Mouse (Mus musculus) kidney, adult 2 months (tissue): Measurements from ENCODE around the gene 5730522E02Rik. TPM values are rescaled to one million over a fixed set of nuclear protein-coding genes. Genes with fewer than 3 reads are reported as not detected.

Source experiments
- DNase-seq: peaks from one replicate; pipeline ENCODE4 v3.0.0; 2021
- H3K27ac ChIP-seq: fragments of 200-500 bp; 2 replicates; pipeline ENCODE4 v1.5.1; 2012; ENCODE audit warnings: low read depth, low read length, control low read depth, inconsistent platforms; ENCODE audit not compliant: insufficient read depth
- H3K27me3 ChIP-seq: fragments of 200-500 bp; replicated peaks from 2 replicates; pipeline ENCODE4 v1.6.1; 2012; ENCODE audit warnings: mild to moderate bottlenecking, moderate library complexity, low read length, inconsistent platforms; ENCODE audit not compliant: control insufficient read depth, insufficient read depth
- H3K36me3 ChIP-seq: fragments of 200-500 bp; 2 replicates; pipeline ENCODE4 v1.6.1; 2012; ENCODE audit warnings: mild to moderate bottlenecking, moderate library complexity, low read length, inconsistent platforms; ENCODE audit not compliant: control insufficient read depth, insufficient read depth
- H3K4me1 ChIP-seq: fragments of 200-500 bp; 2 replicates; pipeline ENCODE4 v1.6.1; 2011; ENCODE audit warnings: low read length; ENCODE audit not compliant: control insufficient read depth, insufficient read depth
- H3K4me3 ChIP-seq: fragments of 200-500 bp; 2 replicates; pipeline ENCODE4 v1.5.1; 2011; ENCODE audit warnings: mild to moderate bottlenecking, low read depth, low read length, control low read depth; ENCODE audit not compliant: insufficient read depth
- CTCF ChIP-seq: fragments of 200-500 bp; conservative IDR thresholded peaks from 2 replicates; pipeline ENCODE4 v1.5.1; 2011; ENCODE audit warnings: low read depth, mild to moderate bottlenecking, control low read depth, low read length, moderate library complexity, mixed read lengths; ENCODE audit not compliant: insufficient read depth, insufficient read length
- POLR2A ChIP-seq: fragments of 200-500 bp; IDR thresholded peaks from one replicate; pipeline ENCODE4 v1.6.1; 2011; ENCODE audit warnings: low read depth, low read length, control low read depth
- WGBS: fragments of 180-500 bp; shearing (Covaris S2); methylation state at CpG from one replicate; pipeline ENCODE4 v1.1.7; 2018; 5-methylcytosine and 5-hydroxymethylcytosine counted together
- polyA plus RNA-seq: library from polyadenylated mRNA; depleted of rRNA; stranded (reverse); fragments of >200 nt; gene quantifications from 2 replicates; pipeline ENCODE4 v1.2.3, GENCODE M21; 2012

5730522E02Rik gene
- polyA plus RNA-seq, 1 experiment: 0.06 TPM

- WGBS: 77% methylated on average over 4 of the region's 4 CpGs
- no peaks in the 10 kb centered on the region for H3K36me3 ChIP-seq
Measured at GRCm38 (mm10) chr11:25940716-25941294, 269.8 kb downstream of the 5730522E02Rik start.

GRCm38 (mm10) chr11:25926267-25926666 is 284.3 kb downstream of the 5730522E02Rik start:
- no peak for DNase-seq
- TF ChIP-seq CTCF: no peak
- no peak for TF ChIP-seq POLR2A
- Histone ChIP-seq H3K36me3 (no peaks in the 10 kb centered on the region), H3K27ac (no peak overlapping the region), H3K27me3 (no peaks in the 10 kb centered on the region), H3K4me3 (no peak overlapping the region), H3K4me1 (no peaks in the 10 kb centered on the region)
- WGBS: 85% methylated on average over 2 of the region's 2 CpGs

More at GRCm38 (mm10) chr11:25940716-25941294, 269.8 kb downstream of the 5730522E02Rik start:
- no peak for DNase-seq
- Histone ChIP-seq H3K4me3 (no peak overlapping the region), H3K27me3 (no peaks in the 10 kb centered on the region), H3K4me1 (no peaks in the 10 kb centered on the region), H3K27ac (no peak overlapping the region)
- no peak for TF ChIP-seq CTCF
- no peak for TF ChIP-seq POLR2A

- Histone ChIP-seq H3K27me3 (no peaks in the 10 kb centered on the region), H3K27ac (no peak overlapping the region), H3K36me3 (no peaks in the 10 kb centered on the region), H3K4me1 (no peaks in the 10 kb centered on the region), H3K4me3 (no peak overlapping the region)
- TF ChIP-seq POLR2A: no peak
- TF ChIP-seq CTCF: no peak
- WGBS: 49% methylated on average over 2 of the region's 2 CpGs
- DNase-seq: no peak
Measured at GRCm38 (mm10) chr11:25902321-25902720, 308.2 kb downstream of the 5730522E02Rik start.

GRCm38 (mm10) chr11:25901666-25902065 is 308.9 kb downstream of the 5730522E02Rik start:
- no peak for DNase-seq
- H3K27ac ChIP-seq: no peak overlapping the region
- TF ChIP-seq CTCF (no peak), POLR2A (no peak)
- H3K4me1 ChIP-seq: no peaks in the 10 kb centered on the region
- H3K4me3 ChIP-seq: no peak overlapping the region
- no peaks in the 10 kb centered on the region for H3K36me3 ChIP-seq
- no peaks in the 10 kb centered on the region for H3K27me3 ChIP-seq
- 42% methylated on average over 2 of the region's 2 CpGs for WGBS

- H3K36me3 ChIP-seq: no peaks in the 10 kb centered on the region
- TF ChIP-seq POLR2A: no peak
- no peak overlapping the region for H3K27ac ChIP-seq
- no peak for DNase-seq
- H3K4me1 ChIP-seq: no peaks in the 10 kb centered on the region
- no peaks in the 10 kb centered on the region for H3K27me3 ChIP-seq
- 76% methylated on average over 3 of the region's 3 CpGs for WGBS
- no peak overlapping the region for H3K4me3 ChIP-seq
Measured at GRCm38 (mm10) chr11:25893906-25894305, 316.7 kb downstream of the 5730522E02Rik start.

- Histone ChIP-seq H3K27ac (no peak overlapping the region), H3K4me1 (no peaks in the 10 kb centered on the region), H3K36me3 (no peaks in the 10 kb centered on the region), H3K27me3 (no peaks in the 10 kb centered on the region), H3K4me3 (no peak overlapping the region)
- TF ChIP-seq CTCF: no peak
- TF ChIP-seq POLR2A: no peak
- no peak for DNase-seq
Measured at GRCm38 (mm10) chr11:25872983-25873382, 337.6 kb downstream of the 5730522E02Rik start.

GRCm38 (mm10) chr11:25872317-25872716 is 338.2 kb downstream of the 5730522E02Rik start:
- no peaks in the 10 kb centered on the region for H3K36me3 ChIP-seq
- no peaks in the 10 kb centered on the region for H3K4me1 ChIP-seq
- H3K27me3 ChIP-seq: no peaks in the 10 kb centered on the region
- no peak for TF ChIP-seq CTCF
- no peak for TF ChIP-seq POLR2A
- H3K27ac ChIP-seq: no peak overlapping the region
- no peak overlapping the region for H3K4me3 ChIP-seq
- DNase-seq: no peak
- WGBS: 69% methylated on average over 4 of the region's 4 CpGs

GRCm38 (mm10) chr11:25866292-25866691 is 344.3 kb downstream of the 5730522E02Rik start:
- no peak overlapping the region for H3K27ac ChIP-seq
- DNase-seq: no peak
- H3K36me3 ChIP-seq: no peaks in the 10 kb centered on the region

More at GRCm38 (mm10) chr11:25866292-25866691, 344.3 kb downstream of the 5730522E02Rik start:
- no peaks in the 10 kb centered on the region for H3K27me3 ChIP-seq
- H3K4me1 ChIP-seq: no peaks in the 10 kb centered on the region
- 64% methylated on average over 2 of the region's 2 CpGs for WGBS
- TF ChIP-seq CTCF (no peak), POLR2A (no peak)
- H3K4me3 ChIP-seq: no peak overlapping the region
